Mouse (Mus musculus): ENCODE measurements around the gene Tyk2.

DNA sequence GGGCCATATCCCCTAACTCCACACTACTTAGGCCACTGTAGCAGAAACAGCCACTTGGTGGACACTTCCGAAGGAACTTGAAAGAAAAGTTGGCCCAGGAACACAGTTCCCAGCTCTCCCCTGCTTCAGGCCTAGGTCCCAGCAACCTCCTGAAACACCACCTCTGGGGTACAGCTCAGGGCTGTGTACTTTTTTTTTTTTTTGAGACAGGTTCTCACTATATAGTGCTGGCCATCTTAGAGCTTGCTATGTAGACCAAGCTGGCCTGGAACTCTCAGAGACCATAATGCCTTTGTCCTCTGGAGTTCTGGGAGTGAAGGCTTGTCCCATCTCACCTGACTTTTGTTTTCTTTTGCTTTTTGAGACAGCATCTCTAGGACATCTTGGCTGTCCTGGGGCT lies 38.1 kb upstream of the Tyk2 start:
- TF ChIP-seq MAFK (IDR thresholded peaks at IDR 0.05; ENCODE audit: insufficient read depth, low read depth, low read length) (no peak), ZNF384 (IDR thresholded peaks at IDR 0.05; ENCODE audit: low read depth, low read length) (0 out of 2 replicates have a peak, but pooled peaks have one; percentile 4), ZC3H11A (IDR thresholded peaks at IDR 0.05; ENCODE audit: borderline replicate concordance, low read depth, low read length) (no peak), HCFC1 (IDR thresholded peaks at IDR 0.05; ENCODE audit: borderline replicate concordance, insufficient read depth, low read length) (no peak)
